Mouse (Mus musculus): Measurements from ENCODE around the gene Tmprss11a.

Tmprss11a gene

DNA sequence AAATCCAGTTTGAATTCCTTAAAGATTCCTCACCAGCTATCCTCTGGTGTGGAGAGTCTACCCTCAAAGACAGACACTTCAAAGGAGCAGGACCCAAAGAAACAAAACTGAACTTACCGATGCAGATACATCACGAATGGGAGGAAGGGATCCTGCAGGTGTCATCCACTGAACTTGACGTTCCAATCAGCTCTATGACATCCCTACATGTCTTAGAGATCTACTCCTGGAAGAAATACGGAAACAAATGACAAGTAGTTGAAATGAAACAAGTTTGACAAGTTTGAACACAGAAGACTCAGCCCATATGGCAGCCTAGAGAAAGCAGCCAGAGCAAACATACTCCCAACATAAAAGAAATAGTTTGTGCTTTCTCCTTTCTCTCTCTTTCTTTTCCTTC is at the start of gene Tmprss11a:
Tmprss11a (minus strand) TSS at position 101 of the 400 bp plus-strand sequence.
- DNase-seq = no peak

- no peak for DNase-seq
Measured at GRCm38 (mm10) chr5:86518500-86518899, 49.7 kb upstream of the Tmprss11a start, which contains the start of gene Tmprss11g. Gene Tmprss11g (minus strand): TSS chr5:86518600.

- no peak for DNase-seq
Measured at GRCm38 (mm10) chr5:86511538-86511937, 42.7 kb upstream of the Tmprss11a start.

DNA sequence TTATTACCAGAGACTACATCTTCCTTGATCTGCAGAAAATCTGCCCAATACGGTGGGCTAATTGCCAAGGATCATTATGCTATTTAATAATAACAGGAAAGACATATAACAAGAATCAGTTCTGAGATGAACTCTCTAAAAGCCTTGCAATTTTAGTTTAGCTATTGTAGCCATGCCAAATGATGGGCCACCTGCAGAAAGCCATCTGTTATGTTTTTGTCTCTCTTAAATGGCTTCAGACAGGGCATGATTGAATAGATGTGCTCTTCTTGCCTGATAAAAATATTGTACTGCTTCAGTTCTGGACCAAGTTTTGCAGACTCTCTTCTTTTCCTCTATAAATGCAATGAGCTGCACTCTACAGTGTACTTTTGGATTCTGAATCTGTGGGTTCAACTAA is 24.7 kb upstream of the Tmprss11a start:
- DNase-seq = no peak

- no peak for DNase-seq
Measured at GRCm38 (mm10) chr5:86482562-86482961, 13.8 kb upstream of the Tmprss11a start.

DNA sequence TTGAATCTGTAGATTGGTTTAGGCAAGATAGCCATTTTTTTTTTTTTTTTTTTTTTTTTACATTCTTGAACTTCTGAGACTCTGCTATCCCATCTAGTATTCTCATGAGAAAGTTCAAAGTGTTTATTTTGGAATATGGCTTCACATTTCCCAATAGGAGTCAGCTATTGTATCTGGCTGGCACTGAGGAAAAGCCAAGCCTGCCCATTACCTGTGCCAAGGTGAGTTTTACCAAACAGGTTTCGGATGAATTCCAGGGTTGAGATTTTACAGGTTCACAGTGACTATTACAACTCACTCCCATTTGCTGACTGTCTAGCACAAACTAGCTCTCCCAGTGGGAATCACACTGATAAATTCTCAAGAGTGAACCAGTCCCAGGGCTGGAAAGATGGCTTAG is 13.2 kb upstream of the Tmprss11a start:
- no peak for DNase-seq

DNA sequence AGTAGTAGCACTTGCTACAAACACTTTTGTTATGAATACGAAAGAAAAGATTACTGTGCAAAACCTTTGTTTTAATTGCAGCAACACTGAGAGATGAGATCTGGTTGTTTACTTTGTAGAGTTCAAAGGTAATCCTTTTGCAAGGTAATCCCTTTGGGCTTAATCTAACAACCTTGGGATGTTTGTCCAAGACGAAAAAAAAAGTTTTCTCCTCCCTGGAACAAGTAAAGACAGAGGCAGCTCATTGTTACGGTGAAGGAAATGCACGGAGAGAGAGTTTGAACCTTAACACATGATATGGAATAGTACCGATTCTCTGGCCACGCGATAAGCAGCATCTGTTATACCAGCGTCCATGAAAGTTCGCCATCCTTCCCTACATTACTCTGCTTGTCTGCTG is 5.1 kb upstream of the Tmprss11a start:
- no peak for DNase-seq

DNA sequence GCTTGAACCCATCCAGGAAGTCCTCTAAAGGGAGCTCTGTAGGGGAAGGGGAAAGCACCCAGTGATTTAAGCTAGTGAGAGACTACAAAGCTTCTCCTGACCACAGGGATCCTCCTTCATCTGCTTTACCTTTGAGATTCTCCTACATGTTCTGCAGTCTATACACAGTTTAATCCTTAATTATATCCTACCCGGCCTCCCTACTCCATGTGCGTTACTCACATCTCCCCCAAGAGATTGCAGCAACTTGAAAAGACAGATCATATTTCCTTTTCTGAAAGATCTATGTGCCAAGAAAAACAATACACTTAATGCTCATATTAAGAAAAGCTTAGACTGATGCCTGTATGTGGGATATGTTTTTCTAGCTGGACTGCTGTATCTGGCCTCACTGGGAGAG is 29.5 kb downstream of the Tmprss11a start:
- DNase-seq = no peak

DNA sequence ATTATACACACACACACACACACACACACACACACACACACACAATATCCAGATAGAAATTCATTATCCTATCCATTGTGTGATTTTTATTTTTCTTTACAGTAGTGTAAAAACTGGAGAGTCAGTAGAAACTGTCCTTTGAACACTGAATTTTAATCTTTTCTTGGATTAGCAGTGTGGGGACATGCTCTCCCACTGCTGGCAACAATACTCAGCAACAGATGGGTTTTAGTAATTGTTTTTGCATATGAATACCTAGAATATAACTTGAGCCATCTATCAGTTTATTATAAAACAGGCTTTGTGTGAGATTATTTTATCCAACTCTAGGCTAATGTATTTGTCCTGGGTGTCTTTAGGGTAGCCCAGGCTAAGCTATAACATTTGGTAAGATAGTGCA is 30.2 kb downstream of the Tmprss11a start:
- no peak for DNase-seq

DNA sequence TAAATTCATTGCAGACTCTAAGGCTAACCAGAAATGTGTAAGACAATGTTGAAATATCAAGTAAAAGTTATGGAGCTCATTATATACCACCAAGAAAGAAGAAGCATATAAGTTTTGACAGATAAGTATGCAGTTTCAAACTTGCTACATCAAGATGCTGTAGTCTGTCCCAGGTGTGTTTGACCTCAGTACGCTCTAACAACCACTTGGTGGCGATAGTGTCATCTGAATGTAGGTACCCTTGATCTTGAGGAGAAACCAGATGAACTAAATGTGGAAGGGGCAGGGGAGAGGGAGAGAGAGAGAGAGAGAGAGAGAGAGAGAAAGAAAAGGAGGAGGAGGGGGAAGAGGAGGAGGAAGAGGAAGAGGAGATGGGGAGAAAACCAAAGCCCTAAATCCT is 36.1 kb downstream of the Tmprss11a start:
- DNase-seq = no peak

DNA sequence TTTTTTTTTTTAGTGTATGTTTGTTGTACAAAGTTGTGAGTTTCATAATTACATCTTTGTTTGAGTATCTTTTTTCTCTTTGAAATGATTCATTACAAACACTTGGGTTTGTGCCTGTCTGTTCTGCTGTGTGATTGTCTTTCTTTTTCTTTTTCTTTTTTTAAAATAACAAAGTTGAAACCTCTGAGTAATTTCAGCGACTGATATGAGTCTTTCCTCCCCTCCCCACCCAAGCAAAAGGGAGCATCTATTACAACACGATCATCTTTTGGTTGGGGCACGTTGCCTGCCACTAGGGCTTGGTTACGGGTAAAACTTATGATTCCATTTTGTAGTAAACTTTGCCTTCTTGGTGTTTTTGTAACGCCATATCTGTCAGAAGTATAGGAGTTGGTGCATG is 37.7 kb downstream of the Tmprss11a start:
- DNase-seq = no peak

DNA sequence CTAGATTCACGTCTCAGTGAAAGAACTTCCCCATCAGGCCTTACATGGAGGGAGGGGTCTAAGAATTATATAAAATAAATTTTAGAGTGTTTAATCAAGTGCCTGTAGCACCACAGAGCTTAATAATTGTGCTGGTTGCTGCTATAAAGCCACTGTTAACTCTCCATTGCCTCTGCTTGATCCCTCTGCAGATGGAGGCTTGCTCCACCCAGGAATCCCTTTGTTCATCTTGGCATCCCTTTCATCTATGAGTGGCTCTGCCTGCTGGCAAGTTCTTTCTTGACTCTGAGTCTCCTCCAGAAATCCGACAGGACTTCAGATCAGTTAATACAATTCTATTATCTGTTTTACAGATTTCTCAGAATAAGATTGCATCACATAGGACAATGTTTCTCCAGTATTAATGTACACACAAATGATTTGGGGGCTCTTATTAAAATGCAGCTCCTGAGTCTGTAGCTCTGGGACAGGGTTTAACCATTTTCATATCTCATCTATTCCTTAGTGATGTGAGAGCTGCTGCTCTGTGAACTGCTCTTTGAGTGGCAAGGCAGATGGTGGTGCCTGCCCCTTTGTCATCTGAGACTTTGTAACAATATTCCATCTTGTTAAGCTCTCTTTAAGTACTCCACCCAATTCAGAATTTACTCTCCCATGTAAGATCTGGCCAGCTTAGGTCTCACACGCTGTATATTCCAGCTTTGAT is 47.3 kb downstream of the Tmprss11a start:
- no peak for DNase-seq

- DNase-seq = no peak
Measured at GRCm38 (mm10) chr5:86419494-86419893, 49.3 kb downstream of the Tmprss11a start.

- DNase-seq = no peak
Measured at GRCm38 (mm10) chr5:86414280-86414679, 54.5 kb downstream of the Tmprss11a start.

DNA sequence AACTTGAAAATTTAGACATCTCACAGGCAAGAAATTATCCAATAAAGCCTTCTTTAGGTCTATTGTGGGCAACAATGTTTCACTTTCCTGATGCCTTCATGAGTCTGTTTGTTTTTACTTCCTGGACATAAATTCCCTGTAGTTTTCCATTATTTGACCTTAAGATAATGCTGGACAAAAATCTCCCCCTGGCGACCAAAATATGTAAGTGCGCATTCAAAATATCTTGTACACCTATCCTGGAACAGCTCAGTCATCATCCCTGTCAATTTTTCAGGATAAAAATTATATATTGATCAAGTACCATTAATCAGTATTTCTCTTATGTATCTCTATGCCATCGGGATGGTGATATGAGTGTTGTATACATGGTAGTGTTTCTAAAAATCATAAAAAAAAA is 58.0 kb downstream of the Tmprss11a start:
- DNase-seq = no peak

- DNase-seq = no peak
Measured at GRCm38 (mm10) chr5:86407941-86408340, 60.8 kb downstream of the Tmprss11a start.

GRCm38 (mm10) chr5:86407191-86407590 is 61.6 kb downstream of the Tmprss11a start:
- no peak for DNase-seq

DNA sequence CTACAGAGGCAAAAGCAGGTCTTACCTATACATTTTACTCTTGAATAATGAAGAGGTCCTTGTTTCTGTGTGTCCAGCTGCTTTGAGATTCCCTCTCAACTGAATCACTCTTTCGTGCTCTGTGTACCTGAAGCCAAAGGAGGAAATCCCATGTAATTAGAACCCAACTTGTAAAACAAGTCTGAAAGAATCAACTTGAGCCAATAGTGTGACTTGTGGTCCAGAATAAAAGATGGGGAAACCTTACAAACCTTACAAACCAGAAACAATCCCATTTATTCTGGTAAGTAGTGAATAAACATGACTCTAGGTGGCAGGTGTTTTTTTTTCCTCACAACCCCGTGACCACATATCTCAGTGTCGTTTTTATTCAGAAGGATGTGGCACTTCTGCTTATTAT is 95.5 kb downstream of the Tmprss11a start, which contains the start of gene Tmprss11d:
Tmprss11d (minus strand) TSS at position 101 of the 400 bp plus-strand sequence.
- DNase-seq = no peak
